Mouse (Mus musculus) heart, embryonic 16.5 days (tissue): ENCODE data around the gene Sestd1. TPM values are rescaled to one million over a fixed set of nuclear protein-coding genes. Genes with fewer than 3 reads are reported as not detected.

Experiments
- ATAC-seq: fragments of 200-750 bp; cut with Nextera tagmentation; replicated peaks from 2 replicates; pipeline ENCODE4 v1.8.0; 2017; ENCODE audit warnings: moderate number of reproducible peaks; ENCODE audit not compliant: insufficient read depth, low FRiP score; ENCODE audit errors: extremely low read depth
- H3K27ac ChIP-seq: fragments of 300-500 bp; sonication (generic); 2 replicates; pipeline ENCODE4 v1.5.1; 2014; ENCODE audit warnings: mild to moderate bottlenecking, low read length, control low read depth, moderate library complexity
- H3K27me3 ChIP-seq: fragments of 300-500 bp; sonication (generic); 2 replicates; pipeline ENCODE4 v1.6.1; 2014; ENCODE audit warnings: low read length, mixed read lengths; ENCODE audit not compliant: control insufficient read depth, insufficient read depth
- H3K36me3 ChIP-seq: fragments of 300-500 bp; sonication (generic); 2 replicates; pipeline ENCODE4 v1.6.1; 2014; ENCODE audit not compliant: control insufficient read depth, insufficient read depth
- H3K4me1 ChIP-seq: fragments of 300-500 bp; sonication (generic); 2 replicates; pipeline ENCODE4 v1.6.1; 2014; ENCODE audit warnings: low read length, mixed read lengths; ENCODE audit not compliant: control insufficient read depth, insufficient read depth
- H3K4me2 ChIP-seq: fragments of 300-500 bp; sonication (generic); 2 replicates; pipeline ENCODE4 v1.6.1; 2014; ENCODE audit warnings: low read depth, mild to moderate bottlenecking, control low read depth, low read length
- H3K4me3 ChIP-seq: fragments of 300-500 bp; sonication (generic); 2 replicates; pipeline ENCODE4 v1.5.1; 2014; ENCODE audit warnings: mild to moderate bottlenecking, control low read depth, low read length
- H3K9ac ChIP-seq: fragments of 300-500 bp; sonication (generic); 2 replicates; pipeline ENCODE4 v1.6.1; 2014; ENCODE audit warnings: low read length, control low read depth
- H3K9me3 ChIP-seq: fragments of 300-500 bp; sonication (generic); replicated peaks from 2 replicates; pipeline ENCODE4 v1.6.1; 2016; ENCODE audit warnings: low read length; ENCODE audit not compliant: control insufficient read depth
- WGBS: fragments of 180-500 bp; shearing (Covaris S2); extraction: QIAGEN DNeasy Blood & Tissue Kit; methylation state at CpG from one replicate; pipeline ENCODE4 v1.1.7; 2014; 5-methylcytosine and 5-hydroxymethylcytosine counted together
- polyA plus RNA-seq: library from polyadenylated mRNA; unstranded; fragments of >200 nt; fragmentation: Nextera tagmentation; extraction: Ambion mirVana; gene quantifications from 2 replicates; pipeline ENCODE4 v1.2.1, GENCODE M21; 2015

Sestd1 gene
- polyA plus RNA-seq, 1 experiment from 2014 or later, result 10.3 TPM

GRCm38 (mm10) chr2:77133407-77133806 lies 147.0 kb downstream of the Sestd1 start:
- Histone ChIP-seq H3K4me1 (peaks cover 25% of the 10 kb centered on the region), H3K9me3 (no peaks in the 10 kb centered on the region), H3K9ac (no peak overlapping the region), H3K36me3 (peaks cover 8% of the 10 kb centered on the region; the same call in 1 of the 2 replicates), H3K27me3 (no peaks in the 10 kb centered on the region), H3K27ac (no peak overlapping the region), H3K4me3 (no peak overlapping the region), H3K4me2 (no peak overlapping the region)
- WGBS, result 80% methylated on average over 1 of the region's 1 CpGs
- ATAC-seq, result no peak

Other genes starting within 250 kb of the Sestd1 start
- 139 and 153 TPM in 2 replicates for gene Ccdc141, start 110.0 kb downstream of the Sestd1 start, polyA plus RNA-seq